ENCODE assay signal across 16 mouse cellular contexts in genomic region chr1:193133726-193134125, GRCm38 (mm10). TPM values are rescaled to one million over a fixed set of nuclear protein-coding genes. Genes with fewer than 3 reads are reported as not detected.
DNase-seq lines count a peak whose midpoint lies in the region; ATAC-seq and TF ChIP-seq lines count a peak whose summit lies in the region.
"Had no signal": no experiment of that assay in that cellular context is flagged by ENCODE, and none has a peak within 500 bp of the region (broad histone marks: within the 10 kb centered on the region; RNA-seq: fewer than 3 reads in every experiment).

No protein-coding gene starts in this region.

- H3K27me3 ChIP-seq in kidney, postnatal 0 days (ENCODE audit: insufficient read depth, low read length), result no peaks in the 10 kb centered on the region
- no peaks in the 10 kb centered on the region for H3K27me3 ChIP-seq in kidney, adult 2 months (replicated peaks; ENCODE audit: control insufficient read depth, insufficient read depth, low read length)
- H3K27me3 ChIP-seq in embryonic facial prominence, embryonic 10.5 days (replicated peaks; ENCODE audit: low read depth, poor library complexity, severe bottlenecking), result 0 out of 2 replicates have a peak, but pooled peaks cover 3% of the 10 kb centered on the region
- H3K27me3 ChIP-seq: forebrain, embryonic 15.5 days had no signal

- ATAC-seq in kidney, postnatal 0 days (replicated peaks; ENCODE audit: low FRiP score, low read depth), result no peak
- ATAC-seq: forebrain, embryonic 15.5 days had no signal

- DNase-seq in kidney, postnatal 0 days (ENCODE audit: low spot score), result no peak
- no peak for DNase-seq in kidney, adult 2 months
- peak; percentile 17 for DNase-seq in 3T3-L1 (ENCODE audit: low read depth, low spot score)
- DNase-seq in 416B (ENCODE audit: low read depth), result peak; percentile 39
- DNase-seq in R1 (ENCODE audit: low read depth, low spot score), result peak; percentile 65
- DNase-seq in embryonic facial prominence, embryonic 10.5 days (ENCODE audit: low spot score), result no peak
- DNase-seq in MN1 (ENCODE audit: low spot score), result no peak
- DNase-seq in gastrocnemius, postnatal 14 days, result no peak
- DNase-seq: cerebellum, adult 8-10 months; embryo, embryonic 11 days; heart, postnatal 36 days; kidney, postnatal 10 days; lung, postnatal 36 days had no signal

- no peaks in the 10 kb centered on the region for H3K9me3 ChIP-seq in kidney, postnatal 0 days (replicated peaks; ENCODE audit: low read length)
- no peaks in the 10 kb centered on the region for H3K9me3 ChIP-seq in embryonic facial prominence, embryonic 10.5 days
- H3K9me3 ChIP-seq: forebrain, embryonic 15.5 days; heart, embryonic 10.5 days; midbrain, embryonic 10.5 days had no signal

- no peak overlapping the region for H3K9ac ChIP-seq in kidney, postnatal 0 days (ENCODE audit: low read depth, low read length)
- H3K9ac ChIP-seq: forebrain, embryonic 15.5 days had no signal

- H3K4me2 ChIP-seq in kidney, postnatal 0 days (ENCODE audit: low read length), result no peak overlapping the region
- H3K4me2 ChIP-seq: forebrain, embryonic 15.5 days had no signal

- WGBS in kidney, postnatal 0 days, result 87% methylated on average over 1 of the region's 1 CpGs
- 78% methylated on average over 1 of the region's 1 CpGs for WGBS in kidney, adult 2 months
- 83% methylated on average over 1 of the region's 1 CpGs for WGBS in embryonic facial prominence, embryonic 10.5 days

- peak; percentile 40; the same call in 1 of the 2 replicates for TF ChIP-seq CTCF in kidney, postnatal 0 days (IDR thresholded peaks at IDR 0.05; ENCODE audit: low read depth)
- TF ChIP-seq CTCF in kidney, adult 2 months (conservative IDR thresholded peaks at IDR 0.05; ENCODE audit: insufficient read depth, insufficient read length, low read depth, low read length), result no peak; the same call in 1 of the 2 replicates

- intact Hi-C loops in gastrocnemius, postnatal 14 days (cut with DNase I; ENCODE audit: low total_unique reads), result no loop called here

- H3K4me1 ChIP-seq in kidney, postnatal 0 days (replicated peaks; ENCODE audit: insufficient read depth, low read length), result no peaks in the 10 kb centered on the region
- H3K4me1 ChIP-seq in kidney, adult 2 months (ENCODE audit: control insufficient read depth, insufficient read depth, low read length), result peaks cover 8% of the 10 kb centered on the region; the same call in 1 of the 2 replicates
- peaks cover 18% of the 10 kb centered on the region for H3K4me1 ChIP-seq in embryonic facial prominence, embryonic 10.5 days

- H3K27ac ChIP-seq in kidney, postnatal 0 days, result no peak overlapping the region
- H3K27ac ChIP-seq in kidney, adult 2 months (ENCODE audit: insufficient read depth, low read depth, low read length), result no peak overlapping the region
- H3K27ac ChIP-seq in embryonic facial prominence, embryonic 10.5 days (replicated peaks), result no peak overlapping the region
- H3K27ac ChIP-seq: forebrain, embryonic 15.5 days; heart, embryonic 10.5 days; midbrain, embryonic 10.5 days had no signal

- H3K36me3 ChIP-seq in kidney, postnatal 0 days (ENCODE audit: insufficient read depth, low read length), result no peaks in the 10 kb centered on the region
- H3K36me3 ChIP-seq in kidney, adult 2 months (ENCODE audit: control insufficient read depth, insufficient read depth, low read length), result no peaks in the 10 kb centered on the region
- H3K36me3 ChIP-seq in embryonic facial prominence, embryonic 10.5 days (replicated peaks), result no peaks in the 10 kb centered on the region
- H3K36me3 ChIP-seq: forebrain, embryonic 15.5 days; heart, embryonic 10.5 days; midbrain, embryonic 10.5 days had no signal

- no peak for TF ChIP-seq POLR2A in kidney, adult 2 months (IDR thresholded peaks at IDR 0.05; ENCODE audit: low read depth, low read length)

- H3K4me3 ChIP-seq in kidney, postnatal 0 days (replicated peaks; ENCODE audit: low read depth, low read length), result no peak overlapping the region
- H3K4me3 ChIP-seq in kidney, adult 2 months (ENCODE audit: insufficient read depth, low read depth, low read length), result no peak overlapping the region
- H3K4me3 ChIP-seq in embryonic facial prominence, embryonic 10.5 days, result no peak overlapping the region
- H3K4me3 ChIP-seq: forebrain, embryonic 15.5 days; heart, embryonic 10.5 days; midbrain, embryonic 10.5 days had no signal

RNA-seq across cellular contexts. Expression of gene Diexf, which starts 3.7 kb away (rescaled TPM):
- polyA plus RNA-seq in kidney, postnatal 0 days (2015; fragmentation: Nextera tagmentation; extraction: Ambion mirVana), result 3.6 and 4.0 TPM in 2 replicates
- polyA plus RNA-seq in kidney, adult 2 months (2012; rRNA removed), result 13.0 and 13.5 TPM in 2 replicates
- polyA plus RNA-seq in embryonic facial prominence, embryonic 10.5 days (2016; fragmentation: Nextera tagmentation; extraction: Ambion mirVana), result 10.2 and 10.6 TPM in 2 replicates
- 1 to 10 TPM; 7.2 to 9.5 TPM for total RNA-seq in gastrocnemius, postnatal 14 days (2021)

RNA-seq across cellular contexts. Expression of gene Irf6, which starts 19.2 kb away (rescaled TPM):
- 17.2 and 17.3 TPM in 2 replicates for polyA plus RNA-seq in kidney, postnatal 0 days (2015; fragmentation: Nextera tagmentation; extraction: Ambion mirVana)
- 30.6 and 37.9 TPM in 2 replicates for polyA plus RNA-seq in kidney, adult 2 months (2012; rRNA removed)
- polyA plus RNA-seq in embryonic facial prominence, embryonic 10.5 days (2016; fragmentation: Nextera tagmentation; extraction: Ambion mirVana), result 9.0 and 11.1 TPM in 2 replicates
- total RNA-seq in gastrocnemius, postnatal 14 days (2021), result 1 to 10 TPM; 1.6 to 2.0 TPM

RNA-seq across cellular contexts. Expression of gene A130010J15Rik, which starts 34.1 kb away (rescaled TPM):
- polyA plus RNA-seq in kidney, postnatal 0 days (2015; fragmentation: Nextera tagmentation; extraction: Ambion mirVana), result 10.7 and 12.5 TPM in 2 replicates
- 2.3 and 2.8 TPM in 2 replicates for polyA plus RNA-seq in kidney, adult 2 months (2012; rRNA removed)
- polyA plus RNA-seq in embryonic facial prominence, embryonic 10.5 days (2016; fragmentation: Nextera tagmentation; extraction: Ambion mirVana), result 16.4 and 18.0 TPM in 2 replicates
- 1 to 10 TPM; 2.3 to 3.2 TPM for total RNA-seq in gastrocnemius, postnatal 14 days (2021)

Comparison
In these comparisons a context has a peak if more than half of its experiments do, and no peak if none do; other contexts are left out.
1. DNase-seq: peak in 3T3-L1 (single experiment), 416B (single experiment) and R1 (single experiment); none in kidney, postnatal 0 days (single experiment), kidney, adult 2 months (single experiment), embryonic facial prominence, embryonic 10.5 days (single experiment), MN1 (single experiment) and gastrocnemius, postnatal 14 days (single experiment).